Mouse (Mus musculus) heart, adult 2 months (tissue): ENCODE measurements around the gene Depdc5.

Source experiments
- CTCF ChIP-seq: fragments of 200-600 bp; IDR thresholded peaks from 2 replicates; pipeline ENCODE4 v1.8.1; 2022; ENCODE audit warnings: antibody characterized with exemption, mild to moderate bottlenecking, moderate library complexity
- EP300 ChIP-seq: fragments of 200-500 bp; IDR thresholded peaks from 2 replicates; pipeline ENCODE4 v1.6.1; 2011; ENCODE audit warnings: low read depth, low read length, control low read depth; ENCODE audit not compliant: insufficient read depth
- POLR2A ChIP-seq: fragments of 200-500 bp; IDR thresholded peaks from 2 replicates; pipeline ENCODE4 v1.6.1; 2011; ENCODE audit warnings: mild to moderate bottlenecking, low read depth, low read length, control low read depth; ENCODE audit not compliant: insufficient read depth

DNA sequence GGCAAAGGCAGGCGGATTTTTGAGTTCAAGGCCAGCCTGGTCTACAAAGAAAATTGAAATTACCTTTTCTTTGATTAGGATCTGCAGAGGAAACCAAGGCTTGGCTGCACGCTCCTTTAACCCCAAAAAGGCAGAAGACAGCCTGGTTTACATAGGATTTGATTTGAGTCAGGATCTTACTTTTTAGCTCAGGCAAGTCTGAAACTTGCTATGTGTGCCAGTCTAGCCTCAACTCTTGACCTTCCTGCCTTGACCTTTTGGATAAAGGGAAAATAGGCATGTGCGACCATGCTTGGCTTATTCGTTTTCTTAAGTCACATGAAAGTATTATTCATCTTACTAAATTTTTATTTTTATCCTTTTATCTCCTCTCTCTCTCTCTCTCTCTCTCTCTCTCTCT lies 8.7 kb upstream of the Depdc5 start:
- TF ChIP-seq EP300 (no peak), CTCF (no peak), POLR2A (no peak)
